Mouse (Mus musculus): ENCODE data around the gene Prr5.

DNA sequence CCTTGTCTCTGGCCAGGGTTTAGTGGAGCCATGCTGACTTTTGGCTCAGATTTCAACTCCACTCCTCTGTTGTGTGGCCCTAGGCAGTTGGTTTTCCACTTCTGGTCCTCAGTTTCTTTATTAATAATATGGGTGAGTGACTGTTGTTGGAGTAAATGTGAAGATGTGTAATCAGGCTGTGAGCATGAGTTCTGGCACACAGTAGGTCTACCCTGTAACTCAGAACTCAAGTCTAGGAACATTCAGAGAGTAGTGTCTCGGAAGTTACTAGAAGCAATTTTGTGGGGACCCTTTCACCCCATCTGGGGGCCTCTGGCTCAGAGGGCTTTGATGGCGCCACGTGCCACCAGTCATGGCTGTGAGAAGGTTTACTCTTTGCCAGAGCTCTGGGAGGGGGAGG is 12.8 kb downstream of the Prr5 start:
- TF ChIP-seq CTCF (IDR thresholded peaks at IDR 0.05; ENCODE audit: low read depth, low read length) (no peak), POLR2A (IDR thresholded peaks at IDR 0.05; ENCODE audit: extremely low read depth, insufficient read depth, low read length) (no peak)

Measured in liver, adult 2 months (tissue).